Mouse (Mus musculus) bone marrow macrophage, adult 2 months (primary cell): ENCODE results near the gene Rab3a.

Experiments
- CTCF ChIP-seq: IDR thresholded peaks from 2 replicates; pipeline ENCODE4 v1.5.1; 2012; ENCODE audit warnings: low read depth, mild to moderate bottlenecking, low read length, moderate library complexity
- POLR2A ChIP-seq: IDR thresholded peaks from 2 replicates; pipeline ENCODE4 v1.6.1; 2012; ENCODE audit warnings: mild to moderate bottlenecking, low read depth, low read length, borderline replicate concordance

DNA sequence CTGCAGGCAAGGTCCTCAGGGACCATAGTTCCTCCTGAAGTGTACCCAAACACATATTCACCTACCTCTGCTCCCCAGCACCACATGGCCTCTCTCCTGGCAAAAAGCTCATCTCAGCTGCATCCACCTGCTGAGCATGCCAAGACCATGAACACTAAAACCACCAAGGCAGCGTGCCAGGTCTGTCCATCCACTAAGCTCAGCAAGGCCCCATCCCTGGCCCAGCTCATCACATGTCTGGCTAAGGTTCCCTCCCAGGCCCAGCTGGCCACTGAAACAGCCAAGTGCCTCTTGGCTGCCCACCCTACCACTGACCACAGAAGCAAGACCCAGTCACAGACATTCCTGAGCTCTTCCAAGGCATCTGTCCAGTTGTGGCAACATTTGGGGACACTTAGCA, 44.2 kb upstream of the Rab3a start:
- TF ChIP-seq POLR2A (no peak), CTCF (no peak)
